Mouse (Mus musculus): ENCODE data around the gene Pcgf2. TPM values are rescaled to one million over a fixed set of nuclear protein-coding genes. Genes with fewer than 3 reads are reported as not detected.
A peak's percentile ranks its signal among the peaks of the same experiment; 100 is the strongest.

Pcgf2 gene
- polyA plus RNA-seq, 1 experiment from 2014 or later, result 12.7 TPM

DNA sequence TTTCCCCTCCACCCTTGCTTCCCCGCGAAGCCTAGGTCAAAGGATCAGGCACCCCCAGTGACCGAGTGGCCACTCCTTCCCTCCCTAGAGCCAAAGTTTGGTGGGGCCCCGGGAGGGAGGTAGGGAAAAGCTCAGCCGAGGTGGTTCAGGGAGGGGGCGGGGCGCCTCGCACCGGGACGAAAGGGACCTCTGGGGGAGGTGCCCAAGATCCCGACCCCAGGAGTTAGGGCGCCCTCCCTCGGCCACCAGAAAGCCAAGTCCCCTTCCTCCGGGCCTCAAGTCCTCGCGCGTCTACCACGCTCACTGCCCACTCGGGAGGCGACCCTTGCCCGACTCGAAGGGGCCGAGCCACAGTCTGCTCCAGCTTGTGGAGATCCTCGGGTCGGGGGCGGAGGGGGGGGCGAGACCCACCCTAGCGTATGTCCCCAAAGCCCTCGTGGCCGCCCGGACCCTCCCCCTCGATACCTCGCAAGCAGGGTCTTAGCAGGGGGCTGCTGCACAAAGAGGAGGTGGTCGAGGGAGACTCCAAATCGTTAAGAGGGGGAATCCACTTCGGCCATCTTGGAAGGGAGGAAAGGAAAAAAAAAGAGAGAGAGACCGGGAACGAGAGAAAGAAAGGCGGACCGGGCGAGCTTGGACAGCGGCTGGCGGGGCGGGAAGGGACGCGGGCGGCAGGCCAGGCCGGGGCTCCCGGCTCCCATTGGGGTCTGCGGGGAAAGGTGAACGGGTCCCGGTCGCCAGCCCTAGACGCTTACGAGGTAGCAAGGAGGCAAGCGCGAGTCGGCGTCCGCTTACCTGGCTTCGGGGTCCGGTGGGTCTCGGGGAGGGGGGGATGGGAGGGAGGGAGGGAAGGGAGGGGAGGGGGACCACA lies 1.3 kb downstream of the Pcgf2 start:
- ATAC-seq, result peak; percentile 8

DNA sequence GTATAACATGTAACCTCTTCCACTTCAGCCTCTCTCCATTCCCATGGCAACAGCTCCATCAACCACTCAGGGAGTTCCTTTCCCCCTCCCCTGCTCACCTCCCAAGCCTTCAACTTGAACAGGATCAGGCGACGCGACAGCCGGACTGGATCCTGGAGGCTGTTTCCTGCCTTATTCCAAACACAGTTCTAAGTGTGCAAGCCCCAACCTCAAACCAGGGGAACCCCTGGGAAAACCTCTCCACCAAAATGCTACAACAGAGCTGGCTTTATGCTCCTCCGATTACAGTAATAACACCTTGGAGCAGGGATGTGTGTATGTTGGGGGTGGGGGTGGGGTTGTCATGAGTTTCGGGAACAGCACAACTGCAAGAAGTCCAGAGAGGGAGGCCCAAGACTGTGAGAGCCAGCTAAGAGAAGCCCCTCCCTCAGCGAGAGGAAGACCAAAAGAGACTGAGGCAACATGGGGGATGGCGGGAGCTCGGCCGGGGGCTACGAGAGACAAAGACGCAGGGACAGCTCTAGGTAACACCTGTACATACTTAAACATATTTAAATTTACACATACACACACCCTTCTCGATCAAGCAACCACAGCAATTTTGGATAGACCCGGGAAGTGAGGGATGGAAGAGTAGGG lies 2.3 kb downstream of the Pcgf2 start:
- Histone ChIP-seq H3K4me2 (replicated peaks) (peak overlapping the region; percentile 80), H3K27me3 (replicated peaks) (no peaks in the 10 kb centered on the region), H3K36me3 (no peaks in the 10 kb centered on the region), H3K9ac (peak overlapping the region; percentile 91), H3K4me3 (replicated peaks) (peak overlapping the region; percentile 87), H3K4me1 (replicated peaks) (peaks cover 58% of the 10 kb centered on the region), H3K9me3 (no peaks in the 10 kb centered on the region), H3K27ac (peak overlapping the region; percentile 96)
- ATAC-seq, result no peak
- 2% methylated on average over 14 of the region's 14 CpGs for WGBS

More for the DNA sequence above, 1.3 kb downstream of the Pcgf2 start:
- H3K4me2 ChIP-seq (replicated peaks), result peak overlapping the region; percentile 80
- peaks cover 54% of the 10 kb centered on the region for H3K4me1 ChIP-seq (replicated peaks)
- under 1% methylated on average over 54 of the region's 63 CpGs for WGBS
- H3K36me3 ChIP-seq, result no peaks in the 10 kb centered on the region
- H3K9ac ChIP-seq, result peak overlapping the region; percentile 91
- H3K27ac ChIP-seq, result peak overlapping the region; percentile 96
- peak overlapping the region; percentile 87 for H3K4me3 ChIP-seq (replicated peaks)
- H3K9me3 ChIP-seq, result no peaks in the 10 kb centered on the region
- H3K27me3 ChIP-seq (replicated peaks), result no peaks in the 10 kb centered on the region

GRCm38 (mm10) chr11:97697199-97697890 lies 3.0 kb downstream of the Pcgf2 start:
- H3K36me3 ChIP-seq, result no peaks in the 10 kb centered on the region
- H3K27me3 ChIP-seq (replicated peaks), result no peaks in the 10 kb centered on the region
- H3K4me1 ChIP-seq (replicated peaks), result peaks cover 58% of the 10 kb centered on the region
- H3K4me3 ChIP-seq (replicated peaks), result peak overlapping the region; percentile 87
- no peak for ATAC-seq
- peak overlapping the region; percentile 91 for H3K9ac ChIP-seq
- WGBS, result 52% methylated on average over 11 of the region's 11 CpGs
- peak overlapping the region; percentile 80 for H3K4me2 ChIP-seq (replicated peaks)
- H3K9me3 ChIP-seq, result no peaks in the 10 kb centered on the region
- peak overlapping the region; percentile 96 for H3K27ac ChIP-seq

DNA sequence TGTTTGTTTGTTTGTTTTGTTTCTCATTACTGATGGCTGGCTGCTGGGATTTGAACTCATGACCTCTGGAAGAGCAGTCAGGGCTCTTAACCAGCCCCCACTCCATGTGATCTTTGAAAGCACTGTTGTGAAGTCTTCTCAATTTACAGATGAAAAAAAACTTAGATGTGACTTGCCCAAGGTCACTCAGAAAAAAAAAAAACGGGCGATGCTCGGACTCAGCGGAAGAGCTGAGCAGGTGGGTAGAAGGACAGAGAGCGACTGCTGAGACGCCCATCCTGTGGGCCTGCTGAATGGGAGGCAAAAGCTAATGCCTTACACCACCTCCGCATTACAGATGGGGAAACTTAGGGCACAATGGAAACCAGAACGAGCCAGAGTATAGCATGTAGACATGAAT lies 3.6 kb downstream of the Pcgf2 start:
- Histone ChIP-seq H3K9ac (no peak overlapping the region), H3K27ac (no peak overlapping the region), H3K4me1 (replicated peaks) (peaks cover 54% of the 10 kb centered on the region), H3K27me3 (replicated peaks) (no peaks in the 10 kb centered on the region), H3K36me3 (peaks cover 6% of the 10 kb centered on the region; the same call in 1 of the 2 replicates), H3K9me3 (no peaks in the 10 kb centered on the region), H3K4me2 (replicated peaks) (peak overlapping the region; percentile 7), H3K4me3 (replicated peaks) (no peak overlapping the region)
- no peak for ATAC-seq
- 71% methylated on average over 8 of the region's 8 CpGs for WGBS

GRCm38 (mm10) chr11:97695712-97696401 lies 4.4 kb downstream of the Pcgf2 start:
- peaks cover 13% of the 10 kb centered on the region for H3K36me3 ChIP-seq
- peaks cover 46% of the 10 kb centered on the region for H3K4me1 ChIP-seq (replicated peaks)
- peak overlapping the region; percentile 36 for H3K9ac ChIP-seq
- no peak for ATAC-seq
- no peaks in the 10 kb centered on the region for H3K27me3 ChIP-seq (replicated peaks)
- WGBS, result 49% methylated on average over 9 of the region's 9 CpGs
- H3K4me3 ChIP-seq (replicated peaks), result 0 out of 2 replicates have a peak overlapping the region, but pooled peaks have one; percentile 11
- H3K27ac ChIP-seq, result peak overlapping the region; percentile 77
- H3K9me3 ChIP-seq, result no peaks in the 10 kb centered on the region
- peak overlapping the region; percentile 41 for H3K4me2 ChIP-seq (replicated peaks)

GRCm38 (mm10) chr11:97694921-97695711 lies 5.2 kb downstream of the Pcgf2 start:
- Histone ChIP-seq H3K4me3 (replicated peaks) (0 out of 2 replicates have a peak overlapping the region, but pooled peaks have one; percentile 11), H3K9me3 (no peaks in the 10 kb centered on the region), H3K27me3 (replicated peaks) (no peaks in the 10 kb centered on the region), H3K4me2 (replicated peaks) (peak overlapping the region; percentile 41), H3K9ac (peak overlapping the region; percentile 36; the same call in 1 of the 2 replicates), H3K36me3 (peaks cover 20% of the 10 kb centered on the region), H3K27ac (peak overlapping the region; percentile 77), H3K4me1 (replicated peaks) (peaks cover 44% of the 10 kb centered on the region)
- WGBS, result 43% methylated on average over 17 of the region's 17 CpGs
- ATAC-seq, result peak; percentile 60

- Histone ChIP-seq H3K27me3 (replicated peaks) (no peaks in the 10 kb centered on the region), H3K36me3 (peaks cover 23% of the 10 kb centered on the region), H3K9ac (no peak overlapping the region), H3K4me1 (replicated peaks) (peaks cover 44% of the 10 kb centered on the region), H3K9me3 (no peaks in the 10 kb centered on the region), H3K27ac (peak overlapping the region; percentile 77; the same call in 1 of the 2 replicates), H3K4me2 (replicated peaks) (0 out of 2 replicates have a peak overlapping the region, but pooled peaks have one; percentile 41), H3K4me3 (replicated peaks) (no peak overlapping the region)
- ATAC-seq, result no peak
- WGBS, result 78% methylated on average over 4 of the region's 4 CpGs
These were observed 5.9 kb downstream of the Pcgf2 start for GRCm38 (mm10) chr11:97694435-97694834.

DNA sequence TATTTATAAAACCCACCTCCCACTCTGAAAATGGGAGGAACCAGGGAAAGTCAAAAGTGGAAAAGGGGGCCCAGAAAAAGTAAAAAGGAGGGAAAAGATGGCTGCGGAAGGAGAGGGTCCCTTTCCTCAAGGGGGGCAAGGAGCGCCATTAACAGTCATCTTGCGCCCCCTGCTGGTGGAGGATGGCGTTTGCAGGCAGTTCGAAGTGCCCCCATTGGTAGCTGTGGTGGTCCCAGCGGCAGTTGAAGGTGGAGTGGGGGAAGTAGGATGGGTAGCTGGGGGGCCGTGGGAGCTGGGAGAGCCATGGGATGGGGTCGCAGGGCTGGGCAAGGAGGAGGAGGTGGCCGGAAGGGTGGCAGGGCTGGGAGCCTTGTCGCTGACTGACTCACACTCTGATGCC lies 10.4 kb downstream of the Pcgf2 start:
- Histone ChIP-seq H3K9ac (no peak overlapping the region), H3K4me1 (replicated peaks) (peaks cover 36% of the 10 kb centered on the region), H3K4me3 (replicated peaks) (no peak overlapping the region), H3K27me3 (replicated peaks) (no peaks in the 10 kb centered on the region), H3K9me3 (no peaks in the 10 kb centered on the region), H3K36me3 (peaks cover 23% of the 10 kb centered on the region), H3K27ac (no peak overlapping the region), H3K4me2 (replicated peaks) (no peak overlapping the region)
- 30% methylated on average over 10 of the region's 10 CpGs for WGBS
- ATAC-seq, result no peak

GRCm38 (mm10) chr11:97687061-97687460 lies 13.2 kb downstream of the Pcgf2 start:
- H3K27ac ChIP-seq, result peak overlapping the region; percentile 48
- peak overlapping the region; percentile 20; the same call in 1 of the 2 replicates for H3K9ac ChIP-seq
- WGBS, result 74% methylated on average over 3 of the region's 3 CpGs
- no peaks in the 10 kb centered on the region for H3K9me3 ChIP-seq
- H3K36me3 ChIP-seq, result peaks cover 27% of the 10 kb centered on the region
- H3K4me1 ChIP-seq (replicated peaks), result peaks cover 24% of the 10 kb centered on the region
- no peak for ATAC-seq
- peak overlapping the region; percentile 34 for H3K4me3 ChIP-seq (replicated peaks)
- no peaks in the 10 kb centered on the region for H3K27me3 ChIP-seq (replicated peaks)
- H3K4me2 ChIP-seq (replicated peaks), result peak overlapping the region; percentile 68

DNA sequence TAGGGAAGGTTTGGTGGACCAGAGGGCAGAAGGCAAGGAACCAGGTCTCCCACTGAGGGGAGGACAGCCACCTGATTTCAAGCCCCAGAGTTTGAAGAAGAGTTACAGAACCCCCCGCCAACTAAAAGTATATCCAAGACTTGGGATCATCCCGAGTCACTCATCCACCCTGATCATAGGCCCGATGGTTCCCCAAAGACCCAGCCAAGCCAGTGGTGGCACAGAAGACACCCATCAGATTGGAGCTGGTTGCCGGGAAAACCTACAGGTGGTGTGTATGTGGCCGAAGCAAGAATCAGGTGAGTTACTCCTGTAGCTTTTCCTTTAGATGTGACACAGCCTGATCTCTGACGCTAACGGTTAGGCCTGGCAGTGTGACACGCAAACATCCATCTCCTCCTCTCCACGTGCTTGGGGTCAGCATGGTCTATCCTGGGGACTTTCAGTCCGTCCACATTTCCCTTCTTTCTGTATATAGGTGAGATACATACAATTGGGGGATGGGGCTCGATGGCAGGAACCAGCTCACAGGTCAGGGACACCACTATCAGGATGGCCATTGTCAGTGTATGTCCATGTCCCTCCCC lies 13.9 kb downstream of the Pcgf2 start:
- WGBS, result 55% methylated on average over 11 of the region's 11 CpGs
- H3K9ac ChIP-seq, result peak overlapping the region; percentile 20
- H3K4me2 ChIP-seq (replicated peaks), result peak overlapping the region; percentile 68
- no peak for ATAC-seq
- H3K27ac ChIP-seq, result peak overlapping the region; percentile 48; the same call in 1 of the 2 replicates
- H3K27me3 ChIP-seq (replicated peaks), result no peaks in the 10 kb centered on the region
- peak overlapping the region; percentile 34 for H3K4me3 ChIP-seq (replicated peaks)
- H3K4me1 ChIP-seq (replicated peaks), result peaks cover 24% of the 10 kb centered on the region
- no peaks in the 10 kb centered on the region for H3K9me3 ChIP-seq
- peaks cover 28% of the 10 kb centered on the region for H3K36me3 ChIP-seq

Measured in intestine, embryonic 15.5 days (tissue).